Mouse (Mus musculus): ENCODE data around the gene Flna. TPM values are rescaled to one million over a fixed set of nuclear protein-coding genes. Genes with fewer than 3 reads are reported as not detected.
"Not testable (repeated sequence)": the region's sequence is repeated elsewhere in the genome, so short reads cannot be mapped to it uniquely, and the experiment has no call there.

Gene Flna
- total RNA-seq, 2 experiments from 2014 or later: 113 to 163 TPM

GRCm38 (mm10) chrX:74246213-74246681 is 3.4 kb downstream of the Flna start:
- DNase-seq: peak; percentile 68

GRCm38 (mm10) chrX:74245687-74246086 is 3.9 kb downstream of the Flna start:
- DNase-seq: peak; percentile 79

GRCm38 (mm10) chrX:74245107-74245506 is 4.5 kb downstream of the Flna start:
- no peak for DNase-seq

GRCm38 (mm10) chrX:74244614-74245083 is 5.0 kb downstream of the Flna start:
- DNase-seq: peak; percentile 21

GRCm38 (mm10) chrX:74243807-74244206 is 5.8 kb downstream of the Flna start:
- no peak for DNase-seq

GRCm38 (mm10) chrX:74243396-74243795 is 6.2 kb downstream of the Flna start:
- DNase-seq: no peak

- DNase-seq: no peak
Measured at GRCm38 (mm10) chrX:74240332-74240731, 9.3 kb downstream of the Flna start.

GRCm38 (mm10) chrX:74233196-74233595 is 16.4 kb downstream of the Flna start:
- no peak for DNase-seq

- DNase-seq: no peak
Measured at GRCm38 (mm10) chrX:74230038-74230437, 19.6 kb downstream of the Flna start.

- DNase-seq: not testable (repeated sequence)
Measured at GRCm38 (mm10) chrX:74220099-74220498, 29.5 kb downstream of the Flna start.

- no peak for DNase-seq
Measured at GRCm38 (mm10) chrX:74219449-74219848, 30.2 kb downstream of the Flna start.

GRCm38 (mm10) chrX:74218496-74218895 is 31.1 kb downstream of the Flna start:
- DNase-seq: no peak

- no peak for DNase-seq
Measured at GRCm38 (mm10) chrX:74203556-74203955, 46.1 kb downstream of the Flna start.

GRCm38 (mm10) chrX:74176959-74177358 is 72.7 kb downstream of the Flna start, which contains the start of gene Tktl1:
TSS of gene Tktl1 (plus strand) at chrX:74177259.
- no peak for DNase-seq

Small RNA genes within 50 kb of the gene (microRNA-seq; reads per million reads assigned to microRNA genes)
- gene Mir7091: 2.5 to 2.8 reads per million in 2 experiments

Other genes starting within 250 kb of the Flna start
- gene Irak1, start 225.9 kb downstream of the Flna start, total RNA-seq (2021): 10 to 100 TPM; 44.3 to 52.2 TPM
- not detected for gene Opn1mw, start 122.4 kb downstream of the Flna start, total RNA-seq (2021)
- gene Mecp2, start 114.5 kb downstream of the Flna start, total RNA-seq (2021): 10 to 100 TPM; 32.5 to 38.9 TPM
- not detected for gene Tex28, start 82.0 kb downstream of the Flna start, total RNA-seq (2021)
- gene Tktl1, start 72.6 kb downstream of the Flna start, total RNA-seq (2021): not detected
- 10 to 100 TPM; 23.3 to 25.2 TPM for gene Emd, start 4.9 kb upstream of the Flna start, total RNA-seq (2021)
- gene Rpl10, start 21.0 kb upstream of the Flna start, total RNA-seq (2021): 100 to 1,000 TPM; 163 to 167 TPM
- 10 to 100 TPM; 41.7 to 47.4 TPM for gene Taz, start 32.1 kb upstream of the Flna start, total RNA-seq (2021)
- gene Dnase1l1, start 32.5 kb upstream of the Flna start, total RNA-seq (2021): 10 to 100 TPM; 62.8 to 69.4 TPM
- gene Atp6ap1, start 47.3 kb upstream of the Flna start, total RNA-seq (2021): 10 to 100 TPM; 88.7 to 99.7 TPM
- 10 to 100 TPM; 44.8 to 50.9 TPM for gene Gdi1, start 55.2 kb upstream of the Flna start, total RNA-seq (2021)
- 10 to 100 TPM; 27.1 to 31.2 TPM for gene Fam50a, start 63.2 kb upstream of the Flna start, total RNA-seq (2021)
- 1 to 10 TPM; 2.5 to 5.8 TPM for gene Plxna3, start 79.2 kb upstream of the Flna start, total RNA-seq (2021)
- gene Lage3, start 103.8 kb upstream of the Flna start, total RNA-seq (2021): 10 to 100 TPM; 40.6 to 45.2 TPM
- 10 to 100 TPM; 51.1 to 51.7 TPM for gene Ubl4a, start 123.4 kb upstream of the Flna start, total RNA-seq (2021)
- 1 to 10 TPM; 4.8 to 5.6 TPM for gene Slc10a3, start 123.5 kb upstream of the Flna start, total RNA-seq (2021)
- gene Fam3a, start 143.5 kb upstream of the Flna start, total RNA-seq (2021): 10 to 100 TPM; 18.3 to 18.4 TPM
- 10 to 100 TPM; 25.1 to 27.5 TPM for gene Ikbkg, start 143.5 kb upstream of the Flna start, total RNA-seq (2021)
- gene G6pdx, start 179.4 kb upstream of the Flna start, total RNA-seq (2021): 1 to 10 TPM; 6.9 to 8.2 TPM
- not detected for gene Gm6880, start 231.6 kb upstream of the Flna start, total RNA-seq (2021)

All from gastrocnemius, postnatal 10 days (tissue).